Mouse (Mus musculus) heart, postnatal 0 days (tissue): ENCODE results near the gene Gm37240.

Experiments used
- CTCF ChIP-seq: IDR thresholded peaks from 2 replicates; pipeline ENCODE4 v1.5.1; 2016; ENCODE audit warnings: antibody characterized with exemption, control low read depth, low read depth
- EP300 ChIP-seq: IDR thresholded peaks from 2 replicates; pipeline ENCODE4 v1.6.1; 2016; ENCODE audit warnings: antibody characterized with exemption, low read depth

- TF ChIP-seq CTCF (no peak), EP300 (no peak)
Measured at GRCm38 (mm10) chr3:85616389-85616788, 270.9 kb downstream of the Gm37240 start.
